Mouse (Mus musculus) spleen, embryonic (tissue): Measurements from ENCODE around the gene Ccdc190.

Source experiments
- CTCF ChIA-PET: fragments of 350-600 bp; sonication (Branson Sonifier 250); formaldehyde crosslinking; loops from one replicate; lab custom pipeline; 2022; lab: Charles Lee

Gene Ccdc190

DNA sequence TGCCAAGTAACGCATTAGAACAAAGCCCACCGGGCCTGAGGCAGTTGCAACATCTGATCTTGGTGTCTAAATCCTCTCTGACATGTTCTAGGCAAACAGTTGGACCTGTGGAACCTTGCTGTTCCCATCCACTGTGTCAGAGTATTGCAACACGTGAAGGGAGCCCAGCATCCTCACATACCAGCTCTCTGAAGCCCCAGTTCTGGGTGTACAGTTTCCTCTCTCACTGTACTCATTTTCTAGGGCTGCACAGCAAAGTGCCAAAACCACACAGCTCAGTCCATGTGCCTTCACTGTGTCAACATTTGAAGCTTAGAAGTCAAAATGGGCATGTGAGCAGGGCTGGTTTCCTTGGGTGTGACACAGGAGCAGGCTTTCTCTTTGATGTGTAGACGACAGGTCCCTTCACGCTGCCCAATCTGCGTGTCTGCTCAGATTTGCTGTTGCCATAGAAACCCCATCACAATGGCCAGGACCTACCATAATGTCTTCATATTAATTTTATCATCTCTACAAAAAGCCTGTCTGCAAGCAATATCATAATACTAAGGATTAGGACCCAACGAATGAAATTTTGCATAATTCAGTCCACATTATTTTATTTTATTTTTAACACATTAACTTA is 3.8 kb downstream of the Ccdc190 start:
- CTCF ChIA-PET: no interaction called here

DNA sequence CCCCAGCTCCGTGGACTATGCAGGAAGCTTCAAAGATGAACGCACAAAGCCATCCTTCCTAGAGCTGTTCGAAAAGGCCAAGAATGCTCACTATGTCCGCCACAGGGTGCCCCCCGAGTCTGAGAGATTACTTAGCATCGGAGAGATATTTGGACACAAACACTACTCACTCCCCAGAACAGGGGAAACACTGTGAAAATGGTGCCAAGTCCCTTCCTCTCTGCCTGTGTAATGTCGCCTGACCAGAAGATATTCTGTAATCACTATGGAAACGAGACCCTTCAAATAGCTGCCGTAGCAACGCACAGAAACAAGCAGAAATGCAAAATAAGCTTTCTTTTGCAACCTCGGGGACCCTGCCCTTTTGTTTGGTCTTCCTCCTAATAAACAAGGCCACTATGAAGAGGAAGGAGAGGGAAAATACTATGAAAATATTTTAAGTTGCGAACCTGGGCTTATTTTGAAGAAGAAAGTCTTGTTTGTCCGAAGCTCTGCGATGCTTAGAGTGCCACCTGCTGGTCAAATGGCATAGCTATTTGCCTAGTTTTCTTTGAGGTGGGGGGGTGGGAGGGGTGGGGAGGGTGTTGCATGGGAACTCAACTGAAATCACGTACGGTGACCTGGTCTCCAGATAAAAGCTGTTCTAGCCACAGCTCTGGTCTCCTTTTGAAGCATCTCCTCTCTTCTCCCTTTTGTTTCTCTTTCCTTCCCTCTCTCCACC is 5.7 kb downstream of the Ccdc190 start:
- CTCF ChIA-PET: no interaction called here

DNA sequence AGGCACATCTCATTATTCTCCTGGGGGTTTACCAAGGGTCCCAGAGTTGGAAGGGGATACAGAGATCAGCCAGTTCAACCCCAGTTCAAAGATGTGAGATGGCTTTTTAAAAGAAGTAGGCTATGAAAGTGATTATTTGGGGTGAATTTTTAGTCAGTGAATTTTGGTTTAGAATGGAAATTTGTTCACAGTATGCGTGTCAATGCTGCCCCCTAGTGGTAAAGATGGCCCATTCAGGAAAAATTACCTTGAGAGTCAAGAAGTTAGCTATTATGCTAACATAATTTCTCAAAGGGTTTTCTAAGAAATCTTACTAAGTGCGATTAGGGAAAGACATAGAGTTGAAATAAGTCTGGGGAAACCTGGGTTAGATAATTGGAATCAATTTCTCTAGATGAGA is 10.9 kb downstream of the Ccdc190 start:
- CTCF ChIA-PET: interaction anchor here (0.9 kb wide), 1 partner anchor 11 kb away, joined by 3 read pairs; the partner anchor contains the start of gene Ccdc190

- CTCF ChIA-PET: no interaction called here
Observed at GRCm38 (mm10) chr1:169946004-169946403, 17.6 kb downstream of the Ccdc190 start.

GRCm38 (mm10) chr1:169947654-169948053 is 19.2 kb downstream of the Ccdc190 start:
- CTCF ChIA-PET: no interaction called here

DNA sequence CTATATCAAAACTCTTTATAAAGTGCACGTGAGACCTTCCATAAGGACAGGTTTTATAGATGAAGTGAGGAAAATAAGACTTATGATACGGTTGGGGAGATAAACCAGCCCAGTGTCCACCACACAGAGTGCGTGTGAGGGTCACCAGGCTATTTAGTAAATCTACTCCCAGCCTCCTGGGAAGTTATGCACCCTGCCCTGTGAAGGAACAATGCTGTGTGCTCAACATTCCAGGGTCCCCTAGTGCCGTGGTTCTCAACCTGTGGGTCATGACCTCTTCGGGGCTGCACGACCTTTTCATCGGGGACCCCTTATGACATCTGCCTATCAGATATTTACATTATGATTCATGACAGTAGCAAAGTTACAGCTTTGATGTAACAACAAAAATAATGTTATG is 19.8 kb downstream of the Ccdc190 start:
- CTCF ChIA-PET: no interaction called here

DNA sequence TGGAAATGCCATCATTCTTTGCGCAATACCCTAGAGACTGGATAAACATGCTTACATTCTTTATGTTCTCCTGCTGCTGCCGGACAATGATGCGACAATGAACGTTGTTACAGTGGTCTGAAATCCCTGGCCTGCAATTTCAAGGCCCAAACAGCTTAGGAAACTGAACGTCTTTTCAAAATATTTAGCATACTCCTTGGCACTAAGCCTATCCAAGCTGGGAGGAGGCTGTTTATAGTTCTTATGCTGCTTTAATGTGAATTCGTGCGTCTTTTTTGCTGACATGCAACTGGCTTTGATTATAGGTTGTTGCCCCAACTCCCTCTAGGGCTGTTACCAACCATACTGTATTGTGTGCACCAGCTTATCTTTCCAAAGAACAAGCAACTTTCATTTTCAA is 20.4 kb downstream of the Ccdc190 start:
- CTCF ChIA-PET: no interaction called here

- CTCF ChIA-PET: no interaction called here
Observed at GRCm38 (mm10) chr1:169949981-169950380, 21.5 kb downstream of the Ccdc190 start.

DNA sequence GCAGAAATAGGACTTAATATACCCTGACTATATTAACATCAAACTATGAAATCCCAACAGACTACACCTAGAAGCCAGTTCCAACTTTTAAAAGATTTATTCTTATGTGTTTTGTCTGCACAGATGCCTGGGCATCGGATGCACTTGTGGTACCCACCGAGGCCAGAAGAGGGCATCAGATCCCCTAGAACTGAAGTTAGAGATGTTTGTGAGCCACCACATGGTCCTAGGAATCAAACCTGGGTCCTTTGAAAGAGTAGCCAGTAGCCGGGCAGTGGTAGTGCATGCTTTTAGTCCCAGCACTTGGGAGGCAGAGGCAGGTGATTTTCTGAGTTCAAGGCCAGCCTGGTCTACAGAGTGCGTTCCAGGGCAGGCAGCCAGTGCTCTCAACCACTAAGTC is 22.2 kb downstream of the Ccdc190 start:
- CTCF ChIA-PET: no interaction called here

DNA sequence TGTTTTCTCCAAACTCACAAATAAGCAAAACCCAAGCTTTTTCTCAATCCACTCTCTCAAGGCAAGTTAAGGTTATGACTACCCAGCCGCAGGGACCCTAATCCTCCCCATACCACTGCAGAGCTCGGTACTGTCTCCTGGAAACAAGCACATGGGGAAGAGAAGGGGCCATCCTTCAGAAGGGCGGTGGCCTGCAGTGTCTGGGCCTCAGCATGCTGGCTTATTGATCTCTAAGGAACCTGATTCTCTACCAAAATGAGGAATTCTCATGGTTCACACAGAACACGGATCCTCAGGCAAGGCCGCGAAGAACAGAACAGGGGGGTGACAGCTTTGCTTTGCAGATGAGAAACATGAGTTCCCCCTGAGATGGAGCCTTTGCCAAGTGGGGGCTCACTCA is 23.1 kb downstream of the Ccdc190 start:
- CTCF ChIA-PET: no interaction called here

GRCm38 (mm10) chr1:169952636-169953035 is 24.2 kb downstream of the Ccdc190 start:
- CTCF ChIA-PET: no interaction called here

DNA sequence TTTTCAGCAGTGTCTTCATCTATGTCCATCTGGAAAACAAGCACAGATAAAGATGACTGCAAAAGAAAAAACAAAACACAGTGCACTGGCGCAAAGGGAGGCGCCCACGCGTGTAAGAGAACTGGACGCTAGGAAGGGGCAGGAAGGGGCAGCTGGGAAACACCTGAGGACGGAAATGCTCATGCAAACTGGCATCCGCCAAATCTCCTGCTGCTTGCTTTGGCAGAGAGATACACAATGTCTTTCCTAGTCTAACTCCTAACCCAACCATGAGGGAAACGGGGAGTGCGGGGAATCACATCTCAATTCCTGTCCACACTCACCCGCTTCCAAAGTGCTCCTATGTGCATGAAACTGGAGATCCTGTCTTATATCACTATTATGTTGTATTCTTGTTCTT is 24.7 kb downstream of the Ccdc190 start:
- CTCF ChIA-PET: no interaction called here

GRCm38 (mm10) chr1:169968792-169969515 is 40.5 kb downstream of the Ccdc190 start, which contains the start of gene Hsd17b7:
Gene Hsd17b7, minus strand, starts transcription at chr1:169969241.
- CTCF ChIA-PET: interaction anchor here (0.6 to 0.7 kb wide), 2 partner anchors 26 to 244 kb away, joined by 5 to 9 read pairs; no protein-coding TSS in a partner anchor

- CTCF ChIA-PET: interaction anchor here (0.6 to 0.7 kb wide), 2 partner anchors 27 to 244 kb away, joined by 5 to 9 read pairs; no protein-coding TSS in a partner anchor
Observed at GRCm38 (mm10) chr1:169969516-169969886, 41.1 kb downstream of the Ccdc190 start.

DNA sequence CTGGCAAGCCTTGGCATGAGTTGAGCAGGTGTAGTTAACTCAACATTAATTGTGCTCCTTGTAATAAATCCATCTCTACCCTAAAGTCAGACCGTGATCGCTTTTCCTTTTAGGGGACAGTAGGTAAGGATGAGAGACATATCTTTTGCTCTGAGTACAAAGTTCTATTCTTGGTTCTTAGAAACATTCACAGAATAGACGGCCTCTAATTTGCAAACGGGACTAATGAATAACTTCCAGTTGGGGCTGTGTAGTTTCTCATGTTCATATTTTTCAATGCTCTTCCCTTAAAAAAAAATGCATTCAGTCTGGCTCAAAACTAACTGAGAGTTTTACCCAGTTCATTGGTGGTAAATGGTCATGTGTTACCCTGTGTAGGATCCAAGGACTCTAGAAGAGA is 42.5 kb downstream of the Ccdc190 start:
- CTCF ChIA-PET: no interaction called here

GRCm38 (mm10) chr1:169971998-169972397 is 43.5 kb downstream of the Ccdc190 start:
- CTCF ChIA-PET: no interaction called here

- CTCF ChIA-PET: no interaction called here
Observed at GRCm38 (mm10) chr1:169977621-169978020, 49.2 kb downstream of the Ccdc190 start.
